Mouse (Mus musculus) embryo, embryonic 9.5 days (tissue): ENCODE results near the gene Smim11.
A peak's percentile ranks its signal among the peaks of the same experiment; 100 is the strongest.

Experiments used
- DNase-seq: peaks from one replicate; pipeline ENCODE4 v3.0.0-alpha.2; 2017; ENCODE audit errors: extremely low spot score

The Smim11 gene

GRCm38 (mm10) chr16:92319353-92320109, 18.4 kb downstream of the Smim11 start:
- peak; percentile 43 for DNase-seq

DNA sequence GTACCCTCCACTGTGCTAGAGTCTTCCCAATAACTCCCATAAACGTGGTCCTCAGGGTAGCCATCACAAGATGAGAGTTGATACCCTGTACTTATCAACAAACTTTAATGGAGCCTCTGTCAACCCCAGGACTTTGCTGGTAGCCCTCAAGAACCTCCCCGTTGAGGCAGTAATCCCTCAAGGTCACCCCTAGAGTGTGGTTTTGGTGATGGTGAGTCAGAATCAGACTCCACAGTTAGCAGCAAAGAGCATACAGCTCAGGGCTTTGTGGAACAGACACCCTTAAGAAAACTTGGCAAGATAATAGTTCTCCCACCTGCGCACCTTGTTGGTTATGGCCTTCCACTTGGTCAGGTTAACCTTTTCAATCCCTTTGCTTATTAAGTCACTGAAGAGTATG, 19.3 kb downstream of the Smim11 start:
- no peak for DNase-seq

DNA sequence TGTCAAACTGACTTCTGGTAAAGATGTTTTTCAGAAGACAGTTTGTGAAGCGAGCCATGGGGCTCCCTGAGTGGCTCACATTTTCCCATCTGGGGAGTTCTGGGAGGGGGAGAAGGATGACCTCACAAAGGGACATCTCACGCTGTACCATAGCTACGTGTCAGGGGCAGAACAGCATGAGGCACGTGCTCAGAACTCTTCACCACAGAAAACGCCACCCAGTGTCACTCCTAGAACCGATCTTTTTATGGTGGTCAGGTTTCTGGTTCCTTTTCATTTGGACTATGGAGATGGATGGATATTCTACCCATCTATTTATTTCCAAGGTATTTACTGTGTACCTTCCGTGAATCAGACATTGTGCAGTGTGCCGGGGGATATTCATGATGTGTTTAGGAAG, 20.3 kb downstream of the Smim11 start, which contains the start of gene Fam243:
Gene Fam243 (minus strand): TSS at position 101 of the 400 bp plus-strand sequence.
- no peak for DNase-seq

DNA sequence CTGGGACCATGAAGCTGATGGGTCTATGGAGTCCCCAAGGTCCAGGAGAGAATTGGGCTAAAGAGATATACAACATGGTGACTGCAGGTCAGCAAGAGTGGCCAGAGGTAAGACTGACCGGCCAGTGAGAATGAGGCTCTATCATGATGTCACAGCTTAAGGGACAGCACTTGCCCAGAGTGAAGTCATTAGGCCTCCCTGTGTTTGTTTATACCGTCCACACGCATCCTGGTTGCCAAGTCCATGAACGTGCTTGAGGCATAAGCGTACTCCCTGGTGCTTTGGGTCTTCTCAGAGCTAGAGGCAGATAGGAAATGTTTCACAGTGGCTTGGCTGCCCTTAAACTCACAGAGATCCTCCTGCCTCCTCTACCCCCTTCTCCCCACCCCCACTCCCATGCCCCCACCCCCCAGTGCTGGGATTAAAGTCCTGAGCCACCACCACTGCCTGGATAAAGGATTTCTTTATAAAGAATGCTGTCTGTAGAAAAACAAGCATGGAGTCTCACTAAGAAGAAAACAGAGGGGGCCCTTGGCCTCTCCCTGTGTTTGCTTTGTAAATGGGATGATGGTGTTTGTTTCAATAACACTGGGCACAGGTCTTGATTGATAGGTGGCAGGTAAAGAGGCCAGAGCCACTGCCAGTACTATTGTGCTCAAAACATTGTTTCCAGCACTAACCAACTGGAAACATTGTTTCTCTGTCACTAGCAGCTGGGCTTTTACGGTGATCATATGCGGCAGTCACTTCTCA, 23.4 kb downstream of the Smim11 start:
- no peak for DNase-seq

DNA sequence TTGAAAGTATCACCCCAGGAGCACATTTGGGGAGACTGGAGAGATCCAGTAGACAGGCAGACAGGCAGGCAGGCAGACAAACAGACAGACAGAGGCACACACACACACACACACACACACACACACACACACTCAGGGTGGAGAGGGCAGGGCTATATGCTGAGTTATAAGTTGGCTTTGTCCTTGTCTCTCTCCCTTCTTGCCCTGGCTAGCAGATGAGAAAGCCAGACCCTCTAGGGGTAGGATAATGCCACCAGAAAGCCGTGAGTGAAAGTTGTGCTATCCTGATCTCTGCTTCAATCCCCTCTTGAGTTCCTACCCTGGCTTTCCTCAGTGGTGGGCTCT, 23.9 kb downstream of the Smim11 start:
- no peak for DNase-seq

DNA sequence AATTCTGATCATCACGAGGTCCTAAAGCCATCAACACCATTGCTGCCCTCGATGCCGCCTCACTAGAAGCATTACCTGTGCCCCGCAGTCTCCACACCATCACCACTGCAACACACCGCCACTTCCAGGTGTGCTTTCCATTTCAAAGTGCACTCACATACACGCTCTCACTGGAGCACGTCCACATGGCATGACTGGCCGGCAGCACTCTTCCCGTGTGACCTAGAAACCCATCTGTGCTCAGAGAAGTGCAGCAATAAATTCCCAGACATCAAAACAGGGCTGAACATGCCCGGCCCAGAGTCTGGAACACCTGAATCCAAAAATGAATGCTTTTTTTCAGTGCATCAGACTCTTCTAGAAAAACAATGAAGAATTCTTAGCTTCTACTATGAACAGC, 26.8 kb downstream of the Smim11 start:
- no peak for DNase-seq

DNA sequence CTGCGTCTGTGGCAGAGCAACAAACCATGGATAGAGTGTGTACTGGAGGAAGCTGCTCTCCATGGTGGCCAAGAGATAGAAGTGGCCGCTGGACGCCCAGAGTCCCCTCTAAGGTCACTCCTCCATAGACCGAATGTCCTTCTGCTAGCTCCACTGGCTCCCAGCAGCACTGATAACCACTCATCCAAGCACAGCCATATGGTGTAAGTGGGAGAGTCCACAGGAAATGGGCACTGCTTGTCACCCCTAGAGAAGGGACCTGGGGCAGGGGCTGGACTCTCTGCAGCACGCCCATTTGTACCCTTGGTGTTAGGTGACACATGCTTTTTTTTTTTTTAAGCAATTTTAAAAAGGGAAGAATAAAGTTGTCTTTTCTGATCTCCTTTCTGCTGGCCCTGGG, 29.9 kb downstream of the Smim11 start:
- no peak for DNase-seq

- DNase-seq = no peak
Observed at GRCm38 (mm10) chr16:92334600-92334999, 33.5 kb downstream of the Smim11 start.

- peak; percentile 85 for DNase-seq
Observed at GRCm38 (mm10) chr16:92336280-92336679, 35.2 kb downstream of the Smim11 start.

- peak; percentile 76 for DNase-seq
Observed at GRCm38 (mm10) chr16:92340612-92341511, 39.8 kb downstream of the Smim11 start.

DNA sequence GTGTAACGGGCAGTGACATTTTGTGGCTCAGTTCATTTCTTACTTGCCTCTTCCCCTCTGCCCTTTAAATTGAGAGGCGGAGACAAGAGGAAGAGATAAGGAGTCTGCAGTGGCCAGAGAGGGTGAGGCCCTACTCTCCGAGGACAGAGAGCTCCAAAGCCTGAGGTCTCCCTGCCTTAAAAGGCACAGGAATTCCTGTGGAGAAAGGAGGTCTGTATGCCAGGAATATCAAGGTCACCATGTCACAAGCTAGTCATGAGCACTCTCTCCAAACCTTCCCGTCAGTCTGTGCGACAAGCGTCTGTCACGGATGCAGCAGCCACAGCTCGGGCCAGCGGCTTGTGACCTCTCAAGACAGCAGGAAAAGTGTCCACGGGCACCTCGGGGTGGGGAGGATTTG, 44.1 kb downstream of the Smim11 start:
- no peak for DNase-seq

- DNase-seq = peak; percentile 60
Observed at GRCm38 (mm10) chr16:92346297-92346916, 45.3 kb downstream of the Smim11 start.

DNA sequence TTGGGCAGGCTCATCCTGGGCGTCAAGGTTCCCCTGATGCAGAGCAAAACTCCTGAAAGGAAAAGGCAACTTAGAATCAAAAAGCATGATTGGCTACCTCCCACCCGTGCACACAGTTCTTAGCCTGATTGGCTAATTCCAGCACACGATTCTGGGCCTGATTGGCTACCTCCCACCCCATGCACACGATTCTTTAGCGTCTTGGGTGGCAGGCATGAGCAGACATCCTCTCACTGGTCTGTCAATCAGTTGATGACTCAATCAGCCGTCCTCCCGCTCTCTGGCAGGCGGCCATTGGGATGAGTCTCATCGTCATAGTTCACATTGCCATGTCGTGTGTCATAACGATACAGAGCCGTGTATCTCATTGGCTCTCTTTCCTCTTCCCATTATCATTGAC, 47.9 kb downstream of the Smim11 start:
- no peak for DNase-seq

GRCm38 (mm10) chr16:92353295-92353694, 52.2 kb downstream of the Smim11 start:
- DNase-seq = no peak

DNA sequence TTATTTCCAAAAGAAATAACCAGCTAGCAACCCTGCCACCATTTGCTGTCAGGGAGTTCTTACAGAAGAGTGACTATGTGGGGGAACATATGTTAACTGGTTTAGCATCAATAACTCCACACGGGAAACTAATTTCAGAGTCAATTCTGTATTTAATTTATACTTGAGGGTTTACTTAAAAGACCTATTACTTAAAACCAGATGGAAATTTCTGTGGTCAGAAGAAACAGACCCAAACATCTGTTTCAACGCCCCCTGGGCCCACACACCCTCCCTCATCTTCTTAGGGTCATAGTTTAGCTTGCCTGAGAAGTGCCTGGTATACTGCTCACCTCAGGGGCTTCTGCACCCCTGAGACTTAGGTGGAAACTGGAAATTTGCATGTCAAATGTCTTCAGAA, 52.8 kb downstream of the Smim11 start:
- DNase-seq = no peak

- no peak for DNase-seq
Observed at GRCm38 (mm10) chr16:92355366-92355765, 54.3 kb downstream of the Smim11 start.

GRCm38 (mm10) chr16:92355982-92356381, 54.9 kb downstream of the Smim11 start:
- DNase-seq = no peak

DNA sequence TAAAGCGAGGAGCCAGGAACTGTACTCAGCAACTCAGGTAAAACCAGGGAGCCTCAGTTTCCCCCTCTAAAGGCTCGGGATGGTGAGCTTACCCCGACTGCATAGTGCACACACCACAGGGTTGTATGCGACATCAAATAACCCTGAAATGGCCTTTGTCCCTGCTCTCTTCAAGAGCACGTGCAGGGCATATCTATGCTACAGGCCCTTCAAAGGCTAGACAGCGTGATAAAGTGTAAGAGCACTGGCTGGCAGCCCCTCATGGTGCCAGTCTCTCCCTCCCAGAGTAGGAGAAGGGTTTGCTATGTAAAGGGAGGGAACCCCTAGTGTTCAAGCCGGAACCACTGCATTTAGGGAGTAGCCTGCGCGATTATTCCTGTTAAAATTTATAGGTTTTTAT, 55.9 kb downstream of the Smim11 start:
- no peak for DNase-seq

DNA sequence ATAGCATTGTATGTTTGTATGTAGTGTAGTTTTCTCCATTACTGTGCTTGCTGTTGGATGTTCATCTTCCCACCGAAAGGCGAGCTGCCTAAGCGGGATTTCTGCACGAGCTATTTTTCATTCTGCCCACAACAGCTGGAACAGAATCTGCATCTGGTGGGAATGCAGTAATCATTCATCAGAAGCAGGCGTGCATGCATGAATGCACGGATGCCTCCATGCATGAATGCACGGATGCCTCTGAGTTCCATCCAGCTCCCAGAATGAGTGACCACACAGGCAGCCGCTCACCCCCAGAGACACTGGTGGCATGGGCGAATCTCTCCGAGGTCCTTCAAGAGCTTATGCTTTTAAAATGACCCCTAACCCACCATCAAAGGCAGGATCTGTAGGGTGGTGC, 56.5 kb downstream of the Smim11 start:
- no peak for DNase-seq

DNA sequence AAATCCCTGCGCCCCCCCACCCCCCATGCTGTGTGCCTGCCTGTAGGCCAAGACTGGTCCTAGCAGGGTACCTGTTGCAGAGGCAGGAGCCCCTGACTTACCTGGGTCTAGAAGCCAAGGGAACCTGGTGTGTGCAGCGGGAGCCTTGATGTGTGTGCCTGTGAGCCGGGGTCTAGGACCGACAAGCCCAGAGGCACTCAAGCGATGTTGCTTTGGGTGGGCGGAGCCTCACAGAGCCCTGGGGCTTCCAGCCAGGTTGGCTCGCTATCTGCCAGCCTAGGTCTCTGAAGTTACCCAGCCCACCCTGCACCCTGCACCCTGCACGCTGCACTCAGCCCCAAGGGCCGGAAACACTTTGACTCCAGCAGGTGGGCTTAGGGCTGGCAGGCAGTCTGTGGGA, 57.6 kb downstream of the Smim11 start:
- no peak for DNase-seq

GRCm38 (mm10) chr16:92359229-92359628, 58.1 kb downstream of the Smim11 start, which contains the start of gene Kcne1:
Gene Kcne1 (minus strand): TSS chr16:92359468.
- DNase-seq = no peak

GRCm38 (mm10) chr16:92360711-92361110, 59.6 kb downstream of the Smim11 start:
- no peak for DNase-seq
